Mouse (Mus musculus) E14TG2a.4 (cell line): ENCODE data around the gene Cnga1.
"Not testable (repeated sequence)": the region's sequence is repeated elsewhere in the genome, so short reads cannot be mapped to it uniquely, and the experiment has no call there.

Source experiments
- H3K27me3 ChIP-seq: 2 replicates; pipeline ENCODE4 v1.6.1; 2014; ENCODE audit warnings: low read length, control low read depth; ENCODE audit not compliant: insufficient read depth
- H3K36me3 ChIP-seq: 2 replicates; pipeline ENCODE4 v1.6.1; 2014; ENCODE audit warnings: low read length, control low read depth; ENCODE audit not compliant: insufficient read depth
- H3K4me1 ChIP-seq: replicated peaks from 2 replicates; pipeline ENCODE4 v1.6.1; 2014; ENCODE audit warnings: low read depth, low read length, control low read depth
- H3K4me3 ChIP-seq: replicated peaks from 2 replicates; pipeline ENCODE4 v1.5.1; 2014; ENCODE audit warnings: mild to moderate bottlenecking, low read length
- H3K9me3 ChIP-seq: 2 replicates; pipeline ENCODE4 v1.6.1; 2014; ENCODE audit warnings: low read length, control low read depth
- CTCF ChIP-seq: conservative IDR thresholded peaks from 2 replicates; pipeline ENCODE4 v1.5.1; 2014; ENCODE audit warnings: low read length
- NANOG ChIP-seq: IDR thresholded peaks from 2 replicates; pipeline ENCODE4 v1.6.1; 2014; ENCODE audit warnings: borderline replicate concordance, low read length, mixed read lengths
- POU5F1 ChIP-seq: IDR thresholded peaks from 2 replicates; pipeline ENCODE4 v1.6.1; 2014; ENCODE audit warnings: low read length, borderline replicate concordance

Cnga1 gene

GRCm38 (mm10) chr5:72630026-72630425 lies 14.0 kb downstream of the Cnga1 start:
- Histone ChIP-seq H3K4me3 (no peak overlapping the region), H3K27me3 (no peaks in the 10 kb centered on the region), H3K4me1 (no peaks in the 10 kb centered on the region), H3K36me3 (no peaks in the 10 kb centered on the region), H3K9me3 (no peaks in the 10 kb centered on the region)
- TF ChIP-seq CTCF, result no peak

GRCm38 (mm10) chr5:72621022-72621421 lies 23.1 kb downstream of the Cnga1 start:
- Histone ChIP-seq H3K4me3 (no peak overlapping the region), H3K36me3 (no peaks in the 10 kb centered on the region), H3K9me3 (no peaks in the 10 kb centered on the region), H3K27me3 (no peaks in the 10 kb centered on the region), H3K4me1 (no peaks in the 10 kb centered on the region)
- no peak for TF ChIP-seq POU5F1
- TF ChIP-seq CTCF, result no peak
- no peak for TF ChIP-seq NANOG

- H3K4me1 ChIP-seq, result no peaks in the 10 kb centered on the region
- no peak for TF ChIP-seq NANOG
- TF ChIP-seq CTCF, result no peak
- no peak for TF ChIP-seq POU5F1
- no peaks in the 10 kb centered on the region for H3K27me3 ChIP-seq
- no peaks in the 10 kb centered on the region for H3K36me3 ChIP-seq
- no peaks in the 10 kb centered on the region for H3K9me3 ChIP-seq
- no peak overlapping the region for H3K4me3 ChIP-seq
Measured at GRCm38 (mm10) chr5:72617413-72617812, 26.7 kb downstream of the Cnga1 start.

GRCm38 (mm10) chr5:72603138-72603537 lies 40.9 kb downstream of the Cnga1 start:
- H3K4me3 ChIP-seq, result no peak overlapping the region
- no peaks in the 10 kb centered on the region for H3K27me3 ChIP-seq
- H3K9me3 ChIP-seq, result no peaks in the 10 kb centered on the region
- no peaks in the 10 kb centered on the region for H3K36me3 ChIP-seq
- peaks cover 3% of the 10 kb centered on the region; the same call in 1 of the 2 replicates for H3K4me1 ChIP-seq
- TF ChIP-seq POU5F1 (no peak), NANOG (no peak), CTCF (no peak)

GRCm38 (mm10) chr5:72601006-72601405 lies 43.1 kb downstream of the Cnga1 start:
- Histone ChIP-seq H3K9me3 (no peaks in the 10 kb centered on the region), H3K4me1 (peaks cover 3% of the 10 kb centered on the region; the same call in 1 of the 2 replicates), H3K36me3 (no peaks in the 10 kb centered on the region), H3K27me3 (no peaks in the 10 kb centered on the region), H3K4me3 (no peak overlapping the region)
- TF ChIP-seq NANOG (peak; percentile 23; the same call in 1 of the 2 replicates), POU5F1 (no peak), CTCF (peak; percentile 34; the same call in 1 of the 2 replicates)

GRCm38 (mm10) chr5:72587192-72587681 lies 56.8 kb downstream of the Cnga1 start, which contains the start of gene Gm5868:
TSS of gene Gm5868 (minus strand) at chr5:72587551.
- Histone ChIP-seq H3K9me3 (no peaks in the 10 kb centered on the region), H3K4me1 (peaks cover 6% of the 10 kb centered on the region; the same call in 1 of the 2 replicates), H3K27me3 (peaks cover 57% of the 10 kb centered on the region), H3K36me3 (no peaks in the 10 kb centered on the region), H3K4me3 (peak within 1 kb of the TSS; percentile 72)
- TF ChIP-seq NANOG (no peak), CTCF (no peak), POU5F1 (no peak)

GRCm38 (mm10) chr5:72586667-72587191 lies 57.3 kb downstream of the Cnga1 start:
- not testable (repeated sequence) for H3K36me3 ChIP-seq, H3K9me3 ChIP-seq, H3K4me1 ChIP-seq
- H3K27me3 ChIP-seq, result peaks cover 55% of the 10 kb centered on the region
- H3K4me3 ChIP-seq, result peak overlapping the region; percentile 72

GRCm38 (mm10) chr5:72586122-72586521 lies 58.0 kb downstream of the Cnga1 start:
- not testable (repeated sequence) for H3K36me3 ChIP-seq, H3K9me3 ChIP-seq, H3K4me3 ChIP-seq, H3K4me1 ChIP-seq
- H3K27me3 ChIP-seq, result peaks cover 61% of the 10 kb centered on the region
- peak; percentile 17; the same call in 1 of the 2 replicates for TF ChIP-seq CTCF

GRCm38 (mm10) chr5:72580970-72581332 lies 63.1 kb downstream of the Cnga1 start, which contains the start of gene Zar1:
TSS of gene Zar1 (minus strand) at chr5:72581254.
- not testable (repeated sequence) for H3K36me3 ChIP-seq, H3K4me1 ChIP-seq, H3K9me3 ChIP-seq
- H3K27me3 ChIP-seq, result peaks cover 57% of the 10 kb centered on the region
- peak within 1 kb of the TSS; percentile 71 for H3K4me3 ChIP-seq

GRCm38 (mm10) chr5:72580088-72580969 lies 63.7 kb downstream of the Cnga1 start:
- peaks cover 54% of the 10 kb centered on the region for H3K27me3 ChIP-seq
- H3K9me3 ChIP-seq, H3K36me3 ChIP-seq, H3K4me1 ChIP-seq: not testable (repeated sequence)
- H3K4me3 ChIP-seq, result peak overlapping the region; percentile 71

- H3K4me3 ChIP-seq, H3K9me3 ChIP-seq, H3K36me3 ChIP-seq, H3K4me1 ChIP-seq: not testable (repeated sequence)
- H3K27me3 ChIP-seq, result peaks cover 54% of the 10 kb centered on the region
Measured at GRCm38 (mm10) chr5:72579599-72579998, 64.5 kb downstream of the Cnga1 start.
